Comparison of ENCODE assay signal across 8 mouse cellular contexts in genomic region chr1:134065241-134065809, GRCm38 (mm10). TPM values are rescaled to one million over a fixed set of nuclear protein-coding genes. Genes with fewer than 3 reads are reported as not detected.
DNase-seq lines count a peak whose midpoint lies in the region; ATAC-seq and TF ChIP-seq lines count a peak whose summit lies in the region.

No protein-coding gene starts in this region.

- peaks cover 40% of the 10 kb centered on the region for H3K27me3 ChIP-seq in liver, embryonic 14.5 days (ENCODE audit: control insufficient read depth, insufficient read depth, low read length)
- H3K27me3 ChIP-seq in neural tube, embryonic 13.5 days, result no peaks in the 10 kb centered on the region

- ATAC-seq in granulocyte monocyte progenitor cell, adult 5-6 weeks (replicated peaks; ENCODE audit: poor library complexity, severe bottlenecking), result peak; percentile 60
- peak; percentile 11; the same call in 1 of the 2 replicates for ATAC-seq in liver, embryonic 14.5 days (ENCODE audit: insufficient read depth)
- ATAC-seq in neural tube, embryonic 13.5 days (ENCODE audit: low read depth), result no peak

- no peak for TF ChIP-seq EP300 in liver, embryonic 14.5 days (IDR thresholded peaks at IDR 0.05; ENCODE audit: low read depth)

- no peak overlapping the region; the same call in 1 of the 2 replicates for H3K4me2 ChIP-seq in liver, embryonic 14.5 days (ENCODE audit: low read depth)
- no peak overlapping the region for H3K4me2 ChIP-seq in neural tube, embryonic 13.5 days

- no peaks in the 10 kb centered on the region for H3K9me3 ChIP-seq in liver, embryonic 14.5 days (ENCODE audit: control insufficient read depth, low read length)
- H3K9me3 ChIP-seq in neural tube, embryonic 13.5 days, result no peaks in the 10 kb centered on the region

- WGBS in liver, embryonic 14.5 days (ENCODE audit: insufficient replicate concordance), result 15% methylated on average over 4 of the region's 4 CpGs
- WGBS in neural tube, embryonic 13.5 days, result 66% methylated on average over 4 of the region's 4 CpGs

- no peak for TF ChIP-seq CTCF in liver, embryonic 14.5 days (IDR thresholded peaks at IDR 0.05; ENCODE audit: low read depth)

- peaks cover 44 to 68% of the 10 kb centered on the region in 2 experiments for H3K4me1 ChIP-seq in liver, embryonic 14.5 days (replicated peaks; ENCODE audit: control insufficient read depth in 2 of 2, insufficient read depth in 2 of 2, low read length in 1 of 2)
- peaks cover 85% of the 10 kb centered on the region for H3K4me1 ChIP-seq in neural tube, embryonic 13.5 days (replicated peaks)

- no peak overlapping the region for H3K4me3 ChIP-seq in liver, embryonic 14.5 days (ENCODE audit: insufficient read depth in 1 of 2, low read depth in 2 of 2, low read length in 2 of 2)
- H3K4me3 ChIP-seq in neural tube, embryonic 13.5 days, result no peak overlapping the region

- H3K36me3 ChIP-seq in liver, embryonic 14.5 days (replicated peaks; ENCODE audit: control insufficient read depth, insufficient read depth, low read depth), result no peaks in the 10 kb centered on the region
- no peaks in the 10 kb centered on the region for H3K36me3 ChIP-seq in neural tube, embryonic 13.5 days

- H3K9ac ChIP-seq in liver, embryonic 14.5 days (replicated peaks), result no peak overlapping the region
- no peak overlapping the region for H3K9ac ChIP-seq in neural tube, embryonic 13.5 days

- H3K27ac ChIP-seq in liver, embryonic 14.5 days, result peak overlapping the region; percentile 25; the same call in 1 of the 2 replicates
- H3K27ac ChIP-seq in neural tube, embryonic 13.5 days (replicated peaks), result peak overlapping the region; percentile 97

- DNase-seq in spleen, adult 18-20 months, result peak; percentile 50 to 51
- no peak for DNase-seq in spleen, adult 12 weeks (ENCODE audit: low spot score)
- DNase-seq in liver, embryonic 14.5 days (ENCODE audit: low read depth in 3 of 3, low spot score in 3 of 3), result no peak
- no peak for DNase-seq in c-Kit-positive CD71-positive TER-119-positive erythroid progenitor cells, embryonic 14.5 days (ENCODE audit: low spot score)
- no peak for DNase-seq in Muller cell, postnatal 12 days (ENCODE audit: inconsistent ontology term)
- DNase-seq in layer of hippocampus, adult 9-11 months, result no peak

RNA-seq across cellular contexts. Expression of gene Btg2, which starts 13.6 kb away (rescaled TPM):
- total RNA-seq in granulocyte monocyte progenitor cell, adult 5-6 weeks (2014; fragmentation: Nextera tagmentation), result 7.2 and 13.5 TPM in 2 replicates
- 31.3 and 33.7 TPM in 2 replicates for total RNA-seq in granulocyte monocyte progenitor cell, adult 5-6 weeks (2017)
- 40.1 and 45.3 TPM in 2 replicates for polyA plus RNA-seq in liver, embryonic 14.5 days (2012; rRNA removed)
- 78.2 and 85.2 TPM in 2 replicates for polyA plus RNA-seq in liver, embryonic 14.5 days (2014; fragmentation: Nextera tagmentation; extraction: Ambion mirVana)
- polyA plus RNA-seq in neural tube, embryonic 13.5 days (2015; fragmentation: Nextera tagmentation; extraction: Ambion mirVana), result 49.0 and 55.3 TPM in 2 replicates

RNA-seq across cellular contexts. Expression of gene Fmod, which starts 28.3 kb away (rescaled TPM):
- total RNA-seq in granulocyte monocyte progenitor cell, adult 5-6 weeks (2014; fragmentation: Nextera tagmentation), result not detected in 2 replicates
- not detected in 2 replicates for total RNA-seq in granulocyte monocyte progenitor cell, adult 5-6 weeks (2017)
- polyA plus RNA-seq in liver, embryonic 14.5 days (2012; rRNA removed), result 1.1 TPM in 2 replicates
- 1.1 and 1.6 TPM in 2 replicates for polyA plus RNA-seq in liver, embryonic 14.5 days (2014; fragmentation: Nextera tagmentation; extraction: Ambion mirVana)
- polyA plus RNA-seq in neural tube, embryonic 13.5 days (2015; fragmentation: Nextera tagmentation; extraction: Ambion mirVana), result 11.1 and 14.9 TPM in 2 replicates

RNA-seq across cellular contexts. Expression of gene Chit1, which starts 45.7 kb away (rescaled TPM):
- total RNA-seq in granulocyte monocyte progenitor cell, adult 5-6 weeks (2014; fragmentation: Nextera tagmentation), result 0.62 and 1.7 TPM in 2 replicates
- total RNA-seq in granulocyte monocyte progenitor cell, adult 5-6 weeks (2017), result 0.22 and 0.82 TPM in 2 replicates
- polyA plus RNA-seq in liver, embryonic 14.5 days (2012; rRNA removed), result 0.08 and 0.09 TPM in 2 replicates
- not detected in 2 replicates for polyA plus RNA-seq in liver, embryonic 14.5 days (2014; fragmentation: Nextera tagmentation; extraction: Ambion mirVana)
- 0.45 and 0.81 TPM in 2 replicates for polyA plus RNA-seq in neural tube, embryonic 13.5 days (2015; fragmentation: Nextera tagmentation; extraction: Ambion mirVana)

Comparison
In these comparisons a context has a peak if more than half of its experiments do, and no peak if none do; other contexts are left out.
1. DNase-seq: peak in spleen, adult 18-20 months (2 of 2); none in spleen, adult 12 weeks (single experiment), liver, embryonic 14.5 days (0 of 3), c-Kit-positive CD71-positive TER-119-positive erythroid progenitor cells, embryonic 14.5 days (single experiment), Muller cell, postnatal 12 days (single experiment) and layer of hippocampus, adult 9-11 months (single experiment).